Mouse (Mus musculus) lung, postnatal 10 days (tissue): Measurements from ENCODE around the gene Tsr2.

ENCODE experiments used
- DNase-seq: peaks from one replicate; pipeline ENCODE4 v3.0.0; 2021

The Tsr2 gene

DNA sequence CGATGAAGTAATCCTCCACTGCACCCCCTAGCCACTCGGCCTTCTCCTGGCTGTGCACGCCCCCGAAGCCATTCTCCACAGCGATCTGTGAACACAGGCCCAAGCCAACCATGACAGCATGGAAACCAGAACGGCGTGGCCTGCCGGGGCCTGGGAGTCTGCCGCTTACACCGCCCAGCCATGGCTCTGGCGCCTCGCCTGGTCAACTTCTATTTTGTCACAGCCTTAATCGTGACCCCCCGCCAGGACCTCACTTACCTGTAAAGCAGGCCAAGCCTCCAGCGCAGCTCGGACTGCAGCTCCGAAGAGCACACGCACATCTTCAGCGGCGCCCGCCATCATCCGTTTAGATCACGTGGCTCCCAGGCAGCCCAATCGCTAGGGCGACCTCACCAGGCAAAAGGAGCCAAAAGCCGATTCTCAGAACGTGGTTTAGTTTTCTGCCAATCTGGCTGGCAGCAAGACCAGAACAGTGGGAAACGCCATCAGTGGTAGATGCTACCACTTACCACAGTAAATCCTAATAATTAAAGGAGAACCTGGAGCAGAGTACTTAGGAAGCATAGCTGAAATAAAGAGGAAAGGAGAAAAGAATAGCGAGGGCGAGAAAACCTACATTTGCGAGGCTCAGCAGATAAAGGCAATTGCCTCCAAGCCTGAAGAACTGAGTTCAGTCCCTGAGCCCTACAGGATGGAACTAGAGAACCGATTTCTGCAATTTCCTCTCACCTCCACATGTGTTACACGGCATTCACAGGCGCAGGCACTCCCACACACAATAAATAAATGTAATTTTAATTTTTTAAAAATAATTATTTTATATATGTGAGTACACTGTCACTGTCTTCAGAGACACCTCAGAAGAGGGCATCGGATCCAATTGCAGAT, at the start of gene Tsr2:
Tsr2 (minus strand) TSS at position 373 of the 888 bp plus-strand sequence.
- peak; percentile 84 for DNase-seq

DNA sequence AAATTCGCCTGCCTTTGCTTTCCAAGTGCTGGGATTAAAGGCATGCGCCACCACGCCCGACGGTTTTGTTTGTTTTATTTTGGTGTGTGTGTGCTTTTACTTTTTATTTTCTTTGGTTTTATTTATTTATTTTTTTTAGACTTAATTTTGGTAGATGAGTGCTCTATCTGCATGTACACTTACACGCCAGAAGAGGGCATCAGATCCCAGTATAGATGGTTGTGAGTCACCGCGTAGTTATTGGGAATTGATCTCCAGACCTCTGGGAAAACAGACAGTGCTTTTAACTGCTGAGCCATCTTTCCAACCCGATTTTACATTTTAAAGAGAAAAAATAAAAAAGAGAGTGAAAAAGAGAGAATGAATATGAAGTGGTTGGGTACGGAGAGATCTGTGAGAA, 36.4 kb upstream of the Tsr2 start:
- DNase-seq = peak; percentile 4

DNA sequence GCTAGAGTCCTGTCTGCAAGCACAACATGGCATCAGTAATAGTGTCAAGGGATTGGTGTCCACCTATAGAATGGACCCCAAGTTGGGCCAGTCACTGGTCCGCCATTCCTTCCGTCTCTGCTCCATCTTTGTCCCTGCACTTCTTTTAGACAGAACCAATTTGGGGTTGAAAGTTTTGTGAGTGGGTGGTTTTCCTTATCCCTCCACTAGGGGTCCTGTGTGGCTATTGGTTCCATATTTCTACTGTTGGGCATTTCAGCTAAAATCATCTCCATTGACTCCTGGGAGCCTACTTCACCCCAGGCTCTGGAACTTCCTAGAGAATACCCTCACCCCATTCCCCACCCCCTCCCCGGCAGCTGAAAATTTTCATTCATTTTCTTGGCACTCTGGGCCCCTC, 34.1 kb upstream of the Tsr2 start:
- no peak for DNase-seq

- no peak for DNase-seq
Observed at GRCm38 (mm10) chrX:151123933-151124332, 27.6 kb upstream of the Tsr2 start.

GRCm38 (mm10) chrX:151117432-151117831, 21.1 kb upstream of the Tsr2 start:
- peak; percentile 15 for DNase-seq

DNA sequence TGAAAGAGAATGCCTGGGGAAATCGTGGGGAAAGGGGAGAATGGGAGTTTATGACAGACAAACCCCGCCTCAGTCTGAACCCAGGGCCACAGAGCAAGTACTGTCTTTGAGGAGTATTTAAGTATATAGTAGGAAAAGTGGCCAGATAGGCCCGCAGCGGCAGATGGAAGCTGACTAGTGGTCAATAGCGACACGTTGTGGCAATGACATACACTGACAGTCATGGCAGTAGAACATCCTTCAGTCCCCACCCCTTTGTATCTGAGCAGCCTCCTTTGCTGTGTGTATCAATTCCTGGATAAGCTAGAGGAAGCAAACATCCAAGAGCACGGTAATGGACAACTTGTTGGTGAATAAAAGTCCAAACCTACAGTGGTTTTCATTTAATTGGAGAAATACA, 20.5 kb upstream of the Tsr2 start:
- DNase-seq = peak; percentile 42

DNA sequence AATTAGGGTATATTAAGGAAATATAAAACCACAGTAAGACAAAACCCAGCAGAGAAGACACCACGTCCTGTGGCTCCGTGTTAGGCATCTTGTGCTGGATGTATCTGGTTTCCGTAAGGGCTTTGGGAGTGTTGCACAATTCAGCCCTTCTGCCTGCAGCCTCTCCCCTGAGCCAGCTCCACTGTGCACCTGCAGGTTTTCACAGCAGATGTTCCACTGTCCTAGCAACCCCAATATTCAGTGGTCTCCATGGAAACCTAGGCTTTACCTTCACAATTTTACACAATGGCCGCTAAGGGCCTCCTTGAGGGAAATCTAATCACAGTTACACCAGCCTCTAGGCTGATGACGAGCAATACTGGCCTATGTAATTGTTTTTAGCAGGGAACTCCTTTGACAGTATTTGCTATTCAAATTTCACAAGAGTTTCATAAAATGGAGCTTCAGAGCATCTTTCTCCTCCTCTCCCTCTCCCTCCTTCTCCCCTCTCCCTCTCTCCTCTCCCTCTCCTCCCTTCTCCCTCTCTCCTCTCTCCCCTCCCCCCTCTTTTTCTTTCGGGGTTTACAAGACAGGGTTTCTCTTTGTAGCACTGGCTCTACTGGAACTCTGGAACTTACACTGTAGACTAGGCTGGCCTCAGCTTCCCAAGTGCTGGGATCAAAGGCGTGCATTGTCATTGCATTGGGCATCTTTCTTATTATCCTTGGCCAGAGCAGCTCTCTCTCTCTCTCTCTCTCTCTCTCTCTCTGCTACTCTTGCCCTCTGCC, 11.1 kb upstream of the Tsr2 start:
- DNase-seq = no peak

- DNase-seq = no peak
Observed at GRCm38 (mm10) chrX:151087418-151087817, 8.9 kb downstream of the Tsr2 start.

DNA sequence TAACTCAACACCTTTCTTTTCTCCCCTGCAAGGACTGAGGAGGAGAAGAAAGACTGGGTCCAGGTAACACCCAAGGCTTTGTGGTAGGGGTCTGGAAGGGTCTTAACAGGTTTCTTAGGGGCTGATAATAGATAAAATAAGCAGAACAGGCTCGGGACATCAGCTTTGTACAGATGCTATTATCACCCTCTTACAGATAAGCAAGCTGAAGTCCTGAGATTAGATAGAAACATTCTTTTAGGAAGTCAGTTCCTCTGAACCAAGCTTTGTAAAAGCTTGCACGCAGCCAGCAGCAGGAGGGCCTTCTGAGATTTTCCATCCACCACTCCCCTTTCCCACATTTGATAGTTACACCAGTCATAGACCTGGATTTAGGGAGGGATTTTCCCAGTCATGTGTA, 10.7 kb downstream of the Tsr2 start:
- DNase-seq = no peak

DNA sequence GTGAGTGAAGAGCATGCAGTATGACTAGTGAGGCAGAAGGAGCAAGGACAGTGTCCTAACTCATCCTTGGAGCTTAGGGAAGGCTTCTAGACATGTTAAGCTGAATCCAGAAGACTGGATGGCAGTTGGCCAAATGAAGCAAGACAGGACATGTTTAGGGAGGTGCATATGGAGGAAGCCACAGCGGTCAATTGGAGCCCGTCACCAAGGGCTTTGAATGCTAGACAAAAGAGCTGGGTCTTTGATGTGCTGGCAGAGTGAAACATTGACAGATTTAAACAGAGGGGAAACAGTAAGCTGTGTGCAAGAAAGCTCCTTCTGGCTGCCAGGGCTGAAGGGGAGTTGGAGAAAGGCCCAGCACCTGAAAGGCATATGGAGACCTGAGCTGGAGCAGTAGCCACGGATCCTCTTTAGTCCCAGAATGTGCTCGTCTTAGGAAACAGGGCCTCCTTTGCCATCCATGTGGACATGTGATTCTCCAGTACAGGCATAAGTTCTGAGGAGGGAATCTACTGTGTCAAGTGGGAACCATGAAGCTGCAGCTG, 19.3 kb downstream of the Tsr2 start:
- DNase-seq = no peak

DNA sequence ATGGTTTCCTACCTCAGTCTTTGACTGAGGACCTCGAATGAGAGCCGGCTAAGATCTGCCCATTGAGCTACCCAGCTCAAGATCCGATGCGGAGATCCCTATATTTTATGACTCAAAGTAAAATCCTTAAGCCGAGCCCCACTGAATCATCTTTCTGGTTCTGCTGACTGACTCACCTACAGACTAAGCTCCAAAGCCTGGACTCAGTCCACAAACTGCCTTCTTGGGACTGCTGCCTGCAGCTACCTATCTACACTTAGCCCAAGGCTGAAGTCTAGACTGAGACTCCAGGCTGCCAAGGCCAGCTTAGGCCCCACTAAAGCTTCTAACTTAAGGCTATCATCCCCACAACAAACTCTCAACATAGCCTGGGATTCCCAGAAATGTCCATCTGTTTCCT, 20.3 kb downstream of the Tsr2 start:
- no peak for DNase-seq

DNA sequence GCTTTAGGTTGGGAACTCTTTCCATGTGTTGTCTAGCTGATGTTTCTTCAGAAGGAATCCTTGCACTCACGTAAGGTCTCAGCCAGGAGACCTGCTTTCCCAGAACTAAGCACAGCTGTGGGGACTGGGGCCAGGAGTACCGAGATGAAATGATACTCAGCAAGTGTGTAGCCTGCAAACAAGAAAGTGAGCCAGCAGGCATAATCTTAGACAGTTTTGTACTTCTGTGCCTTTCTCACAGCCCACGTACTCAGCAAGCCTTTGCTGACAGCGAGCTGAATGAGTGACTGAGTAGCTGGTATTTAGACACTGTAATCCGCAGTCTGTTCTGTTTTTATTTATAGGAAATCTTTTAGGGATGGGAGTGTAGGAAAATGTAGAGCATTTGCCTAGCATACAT, 28.5 kb downstream of the Tsr2 start:
- DNase-seq = no peak

DNA sequence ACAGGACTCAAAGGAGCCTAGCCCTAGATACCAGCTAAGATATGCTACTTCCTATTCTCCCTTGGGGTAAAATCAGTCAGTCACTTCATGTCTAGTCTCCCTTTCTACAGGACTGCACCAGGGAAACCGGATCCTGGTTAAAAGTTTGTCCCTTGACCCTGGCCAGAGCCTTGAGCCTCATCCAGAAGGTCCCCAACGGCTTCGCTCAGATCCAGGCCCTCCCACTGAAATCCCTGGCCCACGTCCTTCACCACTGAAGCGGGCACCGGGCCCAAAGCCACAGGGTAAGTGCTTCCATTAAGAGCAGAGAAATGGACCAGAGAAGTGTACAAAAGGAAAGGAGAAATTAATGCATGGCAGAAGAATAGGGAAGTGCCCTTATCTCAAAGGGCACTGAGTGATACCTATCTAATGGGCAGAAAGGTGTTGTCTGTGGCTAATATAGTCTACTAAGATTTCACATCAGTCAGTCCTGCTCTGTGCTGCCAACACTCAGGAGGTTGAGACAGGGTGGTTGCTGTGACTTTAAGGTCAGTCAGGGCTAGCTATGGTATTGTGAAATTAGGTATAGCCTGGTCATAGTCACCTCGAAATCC, 30.2 kb downstream of the Tsr2 start:
- no peak for DNase-seq

GRCm38 (mm10) chrX:151061615-151062299, 34.6 kb downstream of the Tsr2 start:
- DNase-seq = no peak

GRCm38 (mm10) chrX:151059346-151059745, 37.0 kb downstream of the Tsr2 start:
- peak; percentile 44 for DNase-seq

DNA sequence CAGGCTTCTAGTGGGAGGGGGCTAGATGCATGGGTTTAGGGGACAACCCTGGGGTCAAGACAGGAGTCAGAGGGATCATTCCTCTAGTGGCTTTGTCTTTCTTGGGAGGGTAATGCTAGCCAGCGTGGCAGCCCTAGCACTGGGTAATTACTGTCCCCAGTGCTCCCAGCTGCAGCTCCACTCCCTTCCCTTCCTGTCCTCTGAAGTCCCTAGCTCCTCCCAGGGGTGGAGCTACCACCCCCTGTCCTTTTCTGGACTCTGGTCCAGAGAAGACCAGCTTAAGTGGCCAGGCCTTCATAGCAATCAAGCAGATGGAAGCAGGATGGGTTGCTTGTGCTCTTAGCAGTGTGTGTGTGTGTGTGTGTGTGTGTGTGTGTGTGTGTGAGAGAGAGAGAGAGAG, 40.8 kb downstream of the Tsr2 start:
- peak; percentile 79 for DNase-seq

- DNase-seq = peak; percentile 38
Observed at GRCm38 (mm10) chrX:151054489-151054888, 41.9 kb downstream of the Tsr2 start.

DNA sequence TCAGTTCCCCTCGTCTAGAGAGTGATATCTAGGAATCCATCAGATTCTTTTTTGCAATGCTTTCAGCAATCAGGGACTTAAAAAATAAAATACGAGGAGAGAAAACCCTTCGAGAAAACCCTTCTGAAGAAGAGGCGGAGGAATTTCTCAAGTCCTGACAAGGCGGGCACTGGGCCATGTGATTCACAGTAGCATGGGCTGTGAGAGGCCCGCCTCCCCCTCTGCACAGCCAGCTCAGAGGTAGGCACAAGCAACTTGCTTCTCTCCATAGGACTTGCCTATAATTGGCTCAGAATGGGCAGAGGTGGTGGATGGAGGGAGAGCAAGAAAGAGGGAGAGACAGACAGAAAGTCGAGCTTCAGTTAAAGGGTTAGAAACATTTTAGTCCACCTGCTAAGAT, 46.0 kb downstream of the Tsr2 start:
- peak; percentile 35 for DNase-seq

DNA sequence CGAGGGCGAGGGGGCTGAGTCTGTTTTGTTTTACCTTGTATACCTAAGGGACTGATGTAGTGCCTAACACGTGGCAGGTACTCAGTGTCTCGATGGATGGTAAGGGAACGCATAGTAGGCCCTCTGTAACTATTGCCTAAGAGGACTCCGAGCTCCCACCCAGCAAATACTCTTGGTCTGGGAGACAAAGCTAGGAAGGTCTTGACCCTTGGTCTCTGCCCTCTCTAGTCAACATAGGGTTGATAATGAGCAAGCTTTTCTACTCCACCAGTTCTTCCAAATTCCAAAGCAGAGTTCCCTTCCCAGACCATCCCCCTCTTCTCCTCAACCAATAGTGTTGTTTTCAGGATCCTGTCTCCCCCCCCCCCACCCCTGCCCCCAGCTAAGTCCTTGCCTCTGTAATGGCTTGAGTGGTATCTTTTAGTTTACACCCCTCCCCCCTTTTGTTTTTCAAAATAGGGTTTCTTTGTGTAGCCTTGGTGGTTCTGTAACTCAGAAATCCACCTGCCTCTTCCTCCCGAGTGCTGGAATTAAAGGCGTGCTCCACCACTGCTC, 46.6 kb downstream of the Tsr2 start:
- no peak for DNase-seq

DNA sequence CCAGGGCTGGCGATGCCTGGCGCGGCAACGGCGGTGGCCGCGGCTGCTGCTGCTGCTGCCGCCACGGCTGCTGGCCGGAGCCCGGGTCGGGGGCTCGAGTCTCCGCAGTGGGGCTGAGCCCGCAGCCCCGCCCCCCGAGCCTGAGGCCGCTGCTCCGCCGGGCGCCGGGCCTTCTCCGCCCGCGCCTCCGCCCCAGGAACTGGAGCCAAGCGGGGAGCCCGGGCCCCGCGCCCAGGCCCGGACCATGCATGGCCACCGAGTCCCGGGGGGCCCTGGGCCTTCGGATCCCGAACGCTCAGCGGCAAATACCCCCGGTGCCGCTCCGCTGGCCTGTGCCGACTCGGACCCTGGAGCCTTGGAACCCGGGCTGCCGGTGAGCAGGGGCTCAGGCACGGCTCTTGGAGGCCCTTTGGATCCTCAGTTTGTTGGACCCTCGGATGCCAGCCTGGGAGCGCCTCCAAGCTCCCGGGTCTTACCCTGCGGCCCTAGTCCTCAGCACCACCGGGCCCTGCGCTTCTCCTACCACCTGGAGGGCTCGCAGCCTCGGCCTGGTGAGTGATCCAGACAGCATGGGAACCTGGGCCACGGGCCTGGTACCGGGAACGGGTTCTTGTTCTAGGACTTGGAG, 48.8 kb downstream of the Tsr2 start:
- peak; percentile 26 for DNase-seq

GRCm38 (mm10) chrX:151046777-151047430, 49.4 kb downstream of the Tsr2 start:
- peak; percentile 91 for DNase-seq
